Mouse (Mus musculus): ENCODE data around the gene Ecm1. TPM values are rescaled to one million over a fixed set of nuclear protein-coding genes. Genes with fewer than 3 reads are reported as not detected.
"Not testable (repeated sequence)": the region's sequence is repeated elsewhere in the genome, so short reads cannot be mapped to it uniquely, and the experiment has no call there.

Ecm1 gene
- total RNA-seq, 4 experiments from 2014 or later, result 6.0 to 16.6 (median 12.2) TPM

- DNase-seq (ENCODE audit: low spot score in 2 of 2), result not testable (repeated sequence)
Observed at GRCm38 (mm10) chr3:95690552-95690951, 48.8 kb downstream of the Ecm1 start.

- DNase-seq (ENCODE audit: low spot score in 2 of 2), result no peak
Observed at GRCm38 (mm10) chr3:95689940-95690339, 49.4 kb downstream of the Ecm1 start.

GRCm38 (mm10) chr3:95689171-95689915 lies 50.0 kb downstream of the Ecm1 start:
- peak in 1 of 2 experiments; percentile 42 for DNase-seq (ENCODE audit: low spot score in 2 of 2)

GRCm38 (mm10) chr3:95687524-95688421 lies 51.6 kb downstream of the Ecm1 start, which contains the start of gene Adamtsl4:
Gene Adamtsl4, minus strand, starts transcription at chr3:95687917.
- peak; percentile 72 to 76 for DNase-seq (ENCODE audit: low spot score in 2 of 2)

- DNase-seq (ENCODE audit: low spot score in 2 of 2), result no peak
Observed at GRCm38 (mm10) chr3:95687168-95687523, 52.2 kb downstream of the Ecm1 start.

GRCm38 (mm10) chr3:95686492-95687167 lies 52.7 kb downstream of the Ecm1 start:
- no peak for DNase-seq (ENCODE audit: low spot score in 2 of 2)

GRCm38 (mm10) chr3:95685701-95686100 lies 53.7 kb downstream of the Ecm1 start:
- DNase-seq (ENCODE audit: low spot score in 2 of 2), result no peak

GRCm38 (mm10) chr3:95685301-95685700 lies 54.1 kb downstream of the Ecm1 start:
- no peak for DNase-seq (ENCODE audit: low spot score in 2 of 2)

- no peak for DNase-seq (ENCODE audit: low spot score in 2 of 2)
Observed at GRCm38 (mm10) chr3:95684846-95685245, 54.5 kb downstream of the Ecm1 start.

Small RNA genes lying within 50 kb of the gene (microRNA-seq; reads per million reads assigned to microRNA genes)
- not detected for gene Mir7014

Other genes starting within 250 kb of the Ecm1 start
- 1 to 10 TPM; 1.5 to 5.8 (median 3.1) TPM for gene Ctsk, start 240.3 kb downstream of the Ecm1 start, total RNA-seq (2022)
- 1 to 10 TPM in 2 of 4 experiments, under 1 TPM in 2; 0.61 to 3.8 (median 2.0) TPM for gene Ctss, start 212.8 kb downstream of the Ecm1 start, total RNA-seq (2022)
- gene Hormad1, start 179.9 kb downstream of the Ecm1 start, total RNA-seq (2022), result not detected
- 10 to 100 TPM; 10.4 to 14.3 (median 11.3) TPM for gene Golph3l, start 150.6 kb downstream of the Ecm1 start, total RNA-seq (2022)
- gene Ensa, start 114.6 kb downstream of the Ecm1 start, total RNA-seq (2022), result 100 to 1,000 TPM; 104 to 118 (median 108) TPM
- gene Mcl1, start 80.8 kb downstream of the Ecm1 start, total RNA-seq (2022), result 100 to 1,000 TPM in 3 of 4 experiments, 10 to 100 TPM in 1; 95.7 to 113 (median 106) TPM
- 10 to 100 TPM; 13.8 to 23.4 (median 18.2) TPM for gene Adamtsl4, start 51.7 kb downstream of the Ecm1 start, total RNA-seq (2022)
- gene Tars2, start 20.6 kb upstream of the Ecm1 start, total RNA-seq (2022), result 10 to 100 TPM; 21.8 to 27.4 (median 26.8) TPM
- 10 to 100 TPM; 31.2 to 38.4 (median 32.1) TPM for gene Rprd2, start 79.3 kb upstream of the Ecm1 start, total RNA-seq (2022)
- 10 to 100 TPM; 12.8 to 18.2 (median 15.1) TPM for gene Prpf3, start 116.3 kb upstream of the Ecm1 start, total RNA-seq (2022)
- gene Mrps21, start 131.9 kb upstream of the Ecm1 start, total RNA-seq (2022), result 100 to 1,000 TPM; 307 to 343 (median 325) TPM
- gene Ciart, start 142.7 kb upstream of the Ecm1 start, total RNA-seq (2022), result 10 to 100 TPM in 3 of 4 experiments, 1 to 10 TPM in 1; 9.4 to 22.7 (median 15.7) TPM
- 1 to 10 TPM; 1.1 to 2.1 (median 1.5) TPM for gene BC028528, start 152.4 kb upstream of the Ecm1 start, total RNA-seq (2022)
- gene Aph1a, start 154.4 kb upstream of the Ecm1 start, total RNA-seq (2022), result 10 to 100 TPM; 44.6 to 48.2 (median 47.8) TPM
- 100 to 1,000 TPM in 1 of 4 experiments, 10 to 100 TPM in 3; 41.8 to 112 (median 61.1) TPM for gene Car14, start 165.1 kb upstream of the Ecm1 start, total RNA-seq (2022)
- 100 to 1,000 TPM in 1 of 4 experiments, 10 to 100 TPM in 3; 76.8 to 106 (median 90.5) TPM for gene Anp32e, start 189.7 kb upstream of the Ecm1 start, total RNA-seq (2022)

Measured in gastrocnemius, adult 8-10 months (tissue).